In the genomic region with DNA sequence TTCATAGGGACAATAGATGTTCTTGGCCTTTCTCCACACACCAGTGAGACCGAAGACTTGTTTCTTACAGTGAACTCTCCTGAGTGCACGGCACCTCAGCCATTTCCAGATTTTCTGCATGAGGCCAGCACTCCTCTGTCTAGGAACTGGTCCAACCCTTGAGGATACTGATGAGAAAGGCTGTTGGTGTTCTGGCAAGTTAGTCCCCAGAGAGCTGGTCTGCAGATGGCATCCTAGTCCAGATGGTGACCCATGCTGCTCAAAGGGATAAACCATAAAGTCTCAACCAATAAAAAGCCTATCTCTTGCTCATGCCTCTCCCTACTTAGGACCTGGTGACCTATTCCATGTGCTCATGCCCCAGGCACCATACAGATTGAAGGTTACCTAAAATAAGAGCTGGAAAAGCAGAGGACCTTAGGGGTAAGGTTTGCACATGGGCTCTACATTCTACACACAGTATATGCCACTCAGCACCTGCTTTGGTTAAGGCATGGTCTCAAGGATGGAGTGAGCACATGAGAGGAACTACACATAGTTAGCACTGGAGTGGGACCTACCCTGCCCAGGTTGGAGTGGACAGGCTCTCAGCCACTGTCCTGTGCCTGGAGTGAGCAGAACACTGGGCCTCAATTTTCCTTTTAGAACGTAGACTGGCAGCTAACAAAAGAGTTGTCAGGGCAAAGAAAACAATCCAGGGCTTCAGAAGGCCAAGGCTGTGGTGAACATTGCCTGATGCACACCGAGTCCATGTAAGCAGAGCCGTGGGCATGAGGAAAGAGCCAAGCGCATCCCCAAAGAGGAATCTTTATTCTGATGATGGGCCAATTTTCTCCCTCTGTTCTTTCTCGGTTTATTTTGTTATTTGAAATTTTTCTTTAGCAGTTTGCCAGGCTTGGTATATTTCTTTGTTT, we compare ENCODE assay signal across 18 mouse cellular contexts.
DNase-seq lines count a peak whose midpoint lies in the region; ATAC-seq and TF ChIP-seq lines count a peak whose summit lies in the region.
"Had no signal": no experiment of that assay in that cellular context is flagged by ENCODE, and none has a peak within 500 bp of the region (broad histone marks: within the 10 kb centered on the region; RNA-seq: fewer than 3 reads in every experiment).

No protein-coding gene starts in this region.

- no peaks in the 10 kb centered on the region for H3K36me3 ChIP-seq in heart, adult 2 months (ENCODE audit: control insufficient read depth, insufficient read depth, low read length)
- H3K36me3 ChIP-seq in forebrain, embryonic 16.5 days (ENCODE audit: control insufficient read depth, insufficient read depth), result no peaks in the 10 kb centered on the region
- no peaks in the 10 kb centered on the region for H3K36me3 ChIP-seq in midbrain, embryonic 16.5 days (ENCODE audit: control insufficient read depth, insufficient read depth, low read length)
- H3K36me3 ChIP-seq: embryonic facial prominence, embryonic 15.5 days; heart, embryonic 13.5 days; liver, embryonic 12.5 days; stomach, embryonic 15.5 days had no signal

- TF ChIP-seq CTCF in heart, adult 2 months (IDR thresholded peaks at IDR 0.05), result no peak
- no peak for TF ChIP-seq CTCF in brain, embryonic 14.5 days (IDR thresholded peaks at IDR 0.05; ENCODE audit: borderline replicate concordance, extremely low read depth, insufficient read depth, insufficient read length)

- H3K9ac ChIP-seq in heart, adult 2 months (ENCODE audit: low read depth, low read length), result no peak overlapping the region
- 0 out of 2 replicates have a peak overlapping the region, but pooled peaks have one; percentile 11 for H3K9ac ChIP-seq in forebrain, embryonic 16.5 days (replicated peaks; ENCODE audit: low read depth, low read length)
- H3K9ac ChIP-seq in midbrain, embryonic 16.5 days (ENCODE audit: low read depth, low read length), result no peak overlapping the region
- H3K9ac ChIP-seq: embryonic facial prominence, embryonic 15.5 days; heart, embryonic 13.5 days; liver, embryonic 12.5 days; stomach, embryonic 15.5 days had no signal

- no peak for TF ChIP-seq EP300 in heart, adult 2 months (IDR thresholded peaks at IDR 0.05; ENCODE audit: insufficient read depth, low read depth, low read length)

- intact Hi-C loops in heart, adult 2 months (cut with DNase I), result no loop called here

- H3K9me3 ChIP-seq in forebrain, embryonic 16.5 days (ENCODE audit: control insufficient read depth, low read length), result no peaks in the 10 kb centered on the region
- H3K9me3 ChIP-seq in midbrain, embryonic 16.5 days (replicated peaks; ENCODE audit: control insufficient read depth, low read length, poor library complexity, severe bottlenecking), result no peaks in the 10 kb centered on the region
- H3K9me3 ChIP-seq: embryonic facial prominence, embryonic 15.5 days; heart, embryonic 13.5 days; liver, embryonic 12.5 days; stomach, embryonic 15.5 days had no signal

- H3K27ac ChIP-seq in heart, adult 2 months, result no peak overlapping the region
- peak overlapping the region; percentile 81 for H3K27ac ChIP-seq in forebrain, embryonic 16.5 days (ENCODE audit: low read length)
- H3K27ac ChIP-seq in midbrain, embryonic 16.5 days (ENCODE audit: low read length), result peak overlapping the region; percentile 43; the same call in 1 of the 2 replicates
- H3K27ac ChIP-seq: embryonic facial prominence, embryonic 15.5 days; heart, embryonic 13.5 days; liver, embryonic 12.5 days; stomach, embryonic 15.5 days had no signal

- H3K79me2 ChIP-seq in heart, adult 2 months (replicated peaks; ENCODE audit: control insufficient read depth, insufficient read depth, low read length), result no peaks in the 10 kb centered on the region

- DNase-seq in heart, adult 11 months, result peak; percentile 79
- DNase-seq in heart, adult 2 months, result no peak
- peak; percentile 37 for DNase-seq in brain, embryonic 14.5 days (ENCODE audit: low read depth)
- no peak for DNase-seq in layer of hippocampus, postnatal 14 days (ENCODE audit: low spot score in 2 of 2)
- no peak for DNase-seq in gastrocnemius, postnatal 10 days
- DNase-seq: cerebellum, adult 11 months; gastrocnemius, postnatal 36 days; heart, postnatal 4 days; kidney, adult 18-20 months; kidney, postnatal 25 days; spleen, adult 18-20 months had no signal

- WGBS in heart, adult 2 months, result 79% methylated on average over 7 of the region's 7 CpGs
- WGBS in forebrain, embryonic 16.5 days, result 29% methylated on average over 7 of the region's 7 CpGs
- 67% methylated on average over 7 of the region's 7 CpGs for WGBS in midbrain, embryonic 16.5 days

- no peak overlapping the region for H3K4me3 ChIP-seq in heart, adult 2 months
- H3K4me3 ChIP-seq in forebrain, embryonic 16.5 days (replicated peaks; ENCODE audit: low read length), result no peak overlapping the region
- no peak overlapping the region for H3K4me3 ChIP-seq in midbrain, embryonic 16.5 days (ENCODE audit: low read depth, low read length)
- H3K4me3 ChIP-seq: embryonic facial prominence, embryonic 15.5 days; heart, embryonic 13.5 days; liver, embryonic 12.5 days; stomach, embryonic 15.5 days had no signal

- ATAC-seq in forebrain, embryonic 16.5 days, result peak; percentile 67
- ATAC-seq in midbrain, embryonic 16.5 days, result no peak
- ATAC-seq: liver, embryonic 12.5 days; Patski had no signal

- H3K4me2 ChIP-seq in forebrain, embryonic 16.5 days (ENCODE audit: low read length), result peak overlapping the region; percentile 4; the same call in 1 of the 2 replicates
- H3K4me2 ChIP-seq in midbrain, embryonic 16.5 days (ENCODE audit: low read length), result no peak overlapping the region
- H3K4me2 ChIP-seq: embryonic facial prominence, embryonic 15.5 days; heart, embryonic 13.5 days; liver, embryonic 12.5 days; stomach, embryonic 15.5 days had no signal

- H3K4me1 ChIP-seq in heart, adult 2 months (ENCODE audit: control insufficient read depth, insufficient read depth, low read length), result no peaks in the 10 kb centered on the region
- peaks cover 14% of the 10 kb centered on the region for H3K4me1 ChIP-seq in forebrain, embryonic 16.5 days (replicated peaks; ENCODE audit: control insufficient read depth, insufficient read depth, low read length)
- peaks cover 8% of the 10 kb centered on the region for H3K4me1 ChIP-seq in midbrain, embryonic 16.5 days (ENCODE audit: control insufficient read depth, insufficient read depth, low read length)
- H3K4me1 ChIP-seq: heart, embryonic 13.5 days; liver, embryonic 12.5 days; stomach, embryonic 15.5 days had no signal

- TF ChIP-seq POLR2A in heart, adult 2 months (IDR thresholded peaks at IDR 0.05; ENCODE audit: insufficient read depth, low read depth, low read length), result no peak
- no peak for TF ChIP-seq POLR2A in brain, embryonic 14.5 days (IDR thresholded peaks at IDR 0.05; ENCODE audit: borderline replicate concordance, extremely low read depth, insufficient read depth, insufficient read length, poor library complexity, severe bottlenecking)

- no peaks in the 10 kb centered on the region for H3K27me3 ChIP-seq in heart, adult 2 months (ENCODE audit: control insufficient read depth, insufficient read depth, low read length)
- no peaks in the 10 kb centered on the region for H3K27me3 ChIP-seq in forebrain, embryonic 16.5 days (replicated peaks; ENCODE audit: control insufficient read depth, insufficient read depth, low read length)
- H3K27me3 ChIP-seq in midbrain, embryonic 16.5 days (ENCODE audit: control insufficient read depth, insufficient read depth, low read depth, low read length), result no peaks in the 10 kb centered on the region
- H3K27me3 ChIP-seq: embryonic facial prominence, embryonic 15.5 days; heart, embryonic 13.5 days; liver, embryonic 12.5 days; Patski; stomach, embryonic 15.5 days had no signal

Comparison
In these comparisons a context has a peak if more than half of its experiments do, and no peak if none do; other contexts are left out.
1. DNase-seq: peak in heart, adult 11 months (single experiment) and brain, embryonic 14.5 days (single experiment); none in heart, adult 2 months (0 of 2), layer of hippocampus, postnatal 14 days (0 of 2) and gastrocnemius, postnatal 10 days (single experiment).